Mouse (Mus musculus): Measurements from ENCODE around the gene D630039A03Rik. TPM values are rescaled to one million over a fixed set of nuclear protein-coding genes. Genes with fewer than 3 reads are reported as not detected.

Gene D630039A03Rik
- polyA plus RNA-seq, 1 experiment from 2014 or later: 0.31 TPM

GRCm38 (mm10) chr4:57888246-57888645 is 27.9 kb downstream of the D630039A03Rik start:
- peaks cover 8% of the 10 kb centered on the region; the same call in 1 of the 2 replicates for H3K4me1 ChIP-seq (replicated peaks; ENCODE audit: control insufficient read depth, insufficient read depth, low read length)
- H3K9me3 ChIP-seq (ENCODE audit: control insufficient read depth, low read length): no peaks in the 10 kb centered on the region
- no peak overlapping the region for H3K27ac ChIP-seq (ENCODE audit: low read depth, low read length)
- no peaks in the 10 kb centered on the region for H3K27me3 ChIP-seq (ENCODE audit: control insufficient read depth, insufficient read depth, low read length)
- H3K4me3 ChIP-seq (ENCODE audit: low read depth, low read length): no peak overlapping the region
- DNase-seq (ENCODE audit: low spot score): no peak
- no peak for ATAC-seq (ENCODE audit: low FRiP score)
- no peak overlapping the region for H3K4me2 ChIP-seq (replicated peaks; ENCODE audit: low read depth, low read length)
- H3K36me3 ChIP-seq (ENCODE audit: control insufficient read depth, insufficient read depth, low read length): no peaks in the 10 kb centered on the region
- no peak overlapping the region for H3K9ac ChIP-seq (ENCODE audit: low read depth, low read length)
- 94% methylated on average over 2 of the region's 2 CpGs for WGBS

DNA sequence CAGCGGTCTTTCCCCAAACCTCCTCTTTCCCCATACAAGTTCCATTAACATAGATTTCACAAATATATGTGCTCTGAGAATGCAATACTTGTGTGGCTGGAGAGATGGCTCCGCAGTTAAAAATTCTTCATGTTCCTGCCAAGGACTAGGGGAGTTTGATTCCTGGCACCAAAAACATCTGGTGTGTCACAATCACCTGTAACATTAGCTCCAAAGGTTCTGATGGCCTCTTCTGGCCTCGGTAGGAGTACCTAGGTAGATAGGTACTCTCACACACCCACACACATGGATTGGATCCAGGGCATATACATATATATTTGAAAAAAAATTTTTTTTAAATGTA is 29.2 kb downstream of the D630039A03Rik start:
- 94% methylated on average over 3 of the region's 3 CpGs for WGBS
- Histone ChIP-seq H3K4me2 (replicated peaks; ENCODE audit: low read depth, low read length) (no peak overlapping the region), H3K36me3 (ENCODE audit: control insufficient read depth, insufficient read depth, low read length) (no peaks in the 10 kb centered on the region), H3K4me1 (replicated peaks; ENCODE audit: control insufficient read depth, insufficient read depth, low read length) (peaks cover 6% of the 10 kb centered on the region; the same call in 1 of the 2 replicates), H3K4me3 (ENCODE audit: low read depth, low read length) (no peak overlapping the region), H3K9ac (ENCODE audit: low read depth, low read length) (no peak overlapping the region), H3K27ac (ENCODE audit: low read depth, low read length) (no peak overlapping the region), H3K27me3 (ENCODE audit: control insufficient read depth, insufficient read depth, low read length) (no peaks in the 10 kb centered on the region), H3K9me3 (ENCODE audit: control insufficient read depth, low read length) (no peaks in the 10 kb centered on the region)
- ATAC-seq (ENCODE audit: low FRiP score): no peak
- no peak for DNase-seq (ENCODE audit: low spot score)

GRCm38 (mm10) chr4:57886066-57886887 is 29.8 kb downstream of the D630039A03Rik start:
- H3K4me2 ChIP-seq (replicated peaks; ENCODE audit: low read depth, low read length): no peak overlapping the region
- DNase-seq (ENCODE audit: low spot score) (peak; percentile 59), ATAC-seq (ENCODE audit: low FRiP score) (peak; percentile 68)
- no peak overlapping the region for H3K27ac ChIP-seq (ENCODE audit: low read depth, low read length)
- peaks cover 5% of the 10 kb centered on the region; the same call in 1 of the 2 replicates for H3K4me1 ChIP-seq (replicated peaks; ENCODE audit: control insufficient read depth, insufficient read depth, low read length)
- no peaks in the 10 kb centered on the region for H3K27me3 ChIP-seq (ENCODE audit: control insufficient read depth, insufficient read depth, low read length)
- H3K4me3 ChIP-seq (ENCODE audit: low read depth, low read length): no peak overlapping the region
- no peaks in the 10 kb centered on the region for H3K36me3 ChIP-seq (ENCODE audit: control insufficient read depth, insufficient read depth, low read length)
- H3K9ac ChIP-seq (ENCODE audit: low read depth, low read length): no peak overlapping the region
- 71% methylated on average over 11 of the region's 11 CpGs for WGBS
- H3K9me3 ChIP-seq (ENCODE audit: control insufficient read depth, low read length): no peaks in the 10 kb centered on the region

GRCm38 (mm10) chr4:57885186-57885585 is 30.9 kb downstream of the D630039A03Rik start:
- ATAC-seq (ENCODE audit: low FRiP score) (no peak), DNase-seq (ENCODE audit: low spot score) (no peak)
- H3K27ac ChIP-seq (ENCODE audit: low read depth, low read length): no peak overlapping the region
- no peak overlapping the region for H3K4me3 ChIP-seq (ENCODE audit: low read depth, low read length)
- WGBS: 59% methylated on average over 2 of the region's 2 CpGs
- no peak overlapping the region for H3K4me2 ChIP-seq (replicated peaks; ENCODE audit: low read depth, low read length)
- H3K27me3 ChIP-seq (ENCODE audit: control insufficient read depth, insufficient read depth, low read length): no peaks in the 10 kb centered on the region
- H3K9me3 ChIP-seq (ENCODE audit: control insufficient read depth, low read length): no peaks in the 10 kb centered on the region
- no peak overlapping the region for H3K9ac ChIP-seq (ENCODE audit: low read depth, low read length)
- H3K36me3 ChIP-seq (ENCODE audit: control insufficient read depth, insufficient read depth, low read length): no peaks in the 10 kb centered on the region
- H3K4me1 ChIP-seq (replicated peaks; ENCODE audit: control insufficient read depth, insufficient read depth, low read length): no peaks in the 10 kb centered on the region; the same call in 1 of the 2 replicates

DNA sequence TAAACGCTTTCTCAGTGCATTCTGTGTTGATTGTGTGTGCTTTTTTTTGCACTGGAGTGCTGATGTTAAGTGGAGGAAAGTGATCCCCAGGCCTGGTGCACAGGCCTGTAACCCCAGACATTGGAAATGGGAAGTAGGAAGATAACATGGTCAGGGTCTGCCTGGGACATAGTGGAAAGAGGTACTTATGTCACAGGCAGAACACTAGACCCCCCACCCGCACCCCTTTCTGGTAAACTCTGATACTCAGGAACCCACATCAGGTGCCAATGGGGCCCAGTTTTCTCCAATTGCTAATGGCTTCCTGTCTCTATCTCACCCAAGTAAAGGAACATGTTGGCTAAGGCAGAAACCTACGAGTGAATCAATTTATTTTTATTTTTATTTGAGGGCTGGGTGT is 31.6 kb downstream of the D630039A03Rik start:
- Histone ChIP-seq H3K9ac (ENCODE audit: low read depth, low read length) (no peak overlapping the region), H3K9me3 (ENCODE audit: control insufficient read depth, low read length) (no peaks in the 10 kb centered on the region), H3K4me2 (replicated peaks; ENCODE audit: low read depth, low read length) (no peak overlapping the region), H3K27me3 (ENCODE audit: control insufficient read depth, insufficient read depth, low read length) (no peaks in the 10 kb centered on the region), H3K36me3 (ENCODE audit: control insufficient read depth, insufficient read depth, low read length) (no peaks in the 10 kb centered on the region), H3K4me1 (replicated peaks; ENCODE audit: control insufficient read depth, insufficient read depth, low read length) (no peaks in the 10 kb centered on the region; the same call in 1 of the 2 replicates), H3K27ac (ENCODE audit: low read depth, low read length) (no peak overlapping the region), H3K4me3 (ENCODE audit: low read depth, low read length) (no peak overlapping the region)
- no peak for ATAC-seq (ENCODE audit: low FRiP score)
- WGBS: 84% methylated on average over 3 of the region's 3 CpGs
- DNase-seq (ENCODE audit: low spot score): no peak

- Histone ChIP-seq H3K27ac (ENCODE audit: low read depth, low read length) (no peak overlapping the region), H3K9me3 (ENCODE audit: control insufficient read depth, low read length) (no peaks in the 10 kb centered on the region), H3K36me3 (ENCODE audit: control insufficient read depth, insufficient read depth, low read length) (no peaks in the 10 kb centered on the region), H3K9ac (ENCODE audit: low read depth, low read length) (no peak overlapping the region), H3K4me1 (replicated peaks; ENCODE audit: control insufficient read depth, insufficient read depth, low read length) (no peaks in the 10 kb centered on the region; the same call in 1 of the 2 replicates), H3K4me3 (ENCODE audit: low read depth, low read length) (no peak overlapping the region), H3K4me2 (replicated peaks; ENCODE audit: low read depth, low read length) (no peak overlapping the region), H3K27me3 (ENCODE audit: control insufficient read depth, insufficient read depth, low read length) (no peaks in the 10 kb centered on the region)
- ATAC-seq (ENCODE audit: low FRiP score): no peak
- DNase-seq (ENCODE audit: low spot score): no peak
- 86% methylated on average over 7 of the region's 7 CpGs for WGBS
These were observed 32.3 kb downstream of the D630039A03Rik start for GRCm38 (mm10) chr4:57883520-57884421.

DNA sequence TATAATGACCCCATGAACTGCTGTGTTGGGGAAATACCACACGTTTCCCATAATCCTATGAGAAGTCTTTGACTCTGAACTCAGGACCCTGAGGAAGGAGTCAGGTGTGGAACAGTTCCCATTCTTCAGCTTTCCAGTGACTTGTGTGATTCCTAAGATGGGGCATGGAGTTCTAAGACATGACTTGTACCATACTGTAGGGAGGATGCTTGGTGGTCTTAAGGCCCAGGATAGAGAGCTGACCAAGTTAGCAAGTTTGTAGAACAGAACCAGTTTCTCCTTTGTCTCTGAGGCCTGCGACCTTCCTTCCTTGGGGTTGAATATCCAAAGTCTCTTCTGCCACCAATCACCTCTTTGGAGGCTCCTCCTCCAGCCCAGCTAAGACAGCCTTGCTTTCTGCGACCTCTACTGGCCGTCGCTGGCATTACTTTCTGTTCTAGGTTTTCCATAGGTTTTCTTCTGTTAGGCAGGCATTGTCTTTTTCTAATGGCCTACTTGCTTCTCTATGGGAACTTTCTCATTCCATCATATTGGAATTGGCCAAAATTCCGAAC is 36.2 kb downstream of the D630039A03Rik start:
- DNase-seq (ENCODE audit: low spot score) (peak; percentile 88), ATAC-seq (ENCODE audit: low FRiP score) (peak; percentile 68; the same call in 1 of the 2 replicates)
- Histone ChIP-seq H3K9ac (ENCODE audit: low read depth, low read length) (no peak overlapping the region), H3K4me1 (replicated peaks; ENCODE audit: control insufficient read depth, insufficient read depth, low read length) (no peaks in the 10 kb centered on the region), H3K27ac (ENCODE audit: low read depth, low read length) (no peak overlapping the region), H3K4me2 (replicated peaks; ENCODE audit: low read depth, low read length) (no peak overlapping the region), H3K36me3 (ENCODE audit: control insufficient read depth, insufficient read depth, low read length) (no peaks in the 10 kb centered on the region), H3K4me3 (ENCODE audit: low read depth, low read length) (no peak overlapping the region), H3K9me3 (ENCODE audit: control insufficient read depth, low read length) (no peaks in the 10 kb centered on the region), H3K27me3 (ENCODE audit: control insufficient read depth, insufficient read depth, low read length) (no peaks in the 10 kb centered on the region)
- WGBS: 16% methylated on average over 6 of the region's 6 CpGs

GRCm38 (mm10) chr4:57879137-57879536 is 37.0 kb downstream of the D630039A03Rik start:
- H3K9me3 ChIP-seq (ENCODE audit: control insufficient read depth, low read length): no peaks in the 10 kb centered on the region
- no peaks in the 10 kb centered on the region for H3K4me1 ChIP-seq (replicated peaks; ENCODE audit: control insufficient read depth, insufficient read depth, low read length)
- WGBS: 94% methylated on average over 5 of the region's 5 CpGs
- no peak overlapping the region for H3K9ac ChIP-seq (ENCODE audit: low read depth, low read length)
- H3K27me3 ChIP-seq (ENCODE audit: control insufficient read depth, insufficient read depth, low read length): no peaks in the 10 kb centered on the region
- ATAC-seq (ENCODE audit: low FRiP score): no peak
- H3K4me2 ChIP-seq (replicated peaks; ENCODE audit: low read depth, low read length): no peak overlapping the region
- H3K36me3 ChIP-seq (ENCODE audit: control insufficient read depth, insufficient read depth, low read length): no peaks in the 10 kb centered on the region
- no peak overlapping the region for H3K4me3 ChIP-seq (ENCODE audit: low read depth, low read length)
- no peak overlapping the region for H3K27ac ChIP-seq (ENCODE audit: low read depth, low read length)
- no peak for DNase-seq (ENCODE audit: low spot score)

All from hindbrain, embryonic 11.5 days (tissue).